Mouse (Mus musculus) lung, postnatal 0 days (tissue): ENCODE measurements around the gene Tmem214.

ENCODE experiments used
- CTCF ChIP-seq: IDR thresholded peaks from 2 replicates; pipeline ENCODE4 v1.5.1; 2016; ENCODE audit warnings: antibody characterized with exemption, mild to moderate bottlenecking
- EP300 ChIP-seq: IDR thresholded peaks from 2 replicates; pipeline ENCODE4 v1.6.1; 2016; ENCODE audit warnings: antibody characterized with exemption, mild to moderate bottlenecking, control low read depth

GRCm38 (mm10) chr5:30825821-30826220 is 42.0 kb upstream of the Tmem214 start:
- TF ChIP-seq EP300: no peak
- no peak for TF ChIP-seq CTCF
